Mouse (Mus musculus): ENCODE data around the gene Capn9. TPM values are rescaled to one million over a fixed set of nuclear protein-coding genes. Genes with fewer than 3 reads are reported as not detected.

The Capn9 gene
- polyA plus RNA-seq, 1 experiment from 2014 or later = not detected

DNA sequence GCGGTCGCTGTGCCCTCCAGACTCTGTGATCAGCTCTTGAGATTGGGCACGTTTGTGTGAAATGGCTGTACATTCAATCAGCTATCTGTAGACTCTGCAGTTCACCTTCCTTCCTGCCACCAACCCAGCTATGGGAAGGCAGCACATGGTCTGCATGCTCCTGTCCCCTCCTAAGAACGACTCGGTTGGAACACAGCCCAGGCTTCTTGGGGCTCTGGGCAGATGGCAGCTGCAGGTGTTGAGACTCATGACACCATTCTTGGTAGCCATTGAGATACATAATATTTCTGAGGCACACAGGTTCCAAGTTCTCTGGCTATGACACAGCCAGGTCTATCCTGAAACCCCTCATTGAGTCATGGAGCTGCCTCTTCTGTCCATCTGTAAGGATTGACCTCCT lies 32.6 kb upstream of the Capn9 start:
- H3K27me3 ChIP-seq (ENCODE audit: control insufficient read depth, insufficient read depth, low read length) = no peaks in the 10 kb centered on the region
- H3K9ac ChIP-seq (ENCODE audit: low read length) = no peak overlapping the region
- no peak for DNase-seq (ENCODE audit: low spot score)
- H3K9me3 ChIP-seq (ENCODE audit: control insufficient read depth, low read length) = no peaks in the 10 kb centered on the region
- 93% methylated on average over 5 of the region's 5 CpGs for WGBS
- H3K4me2 ChIP-seq (ENCODE audit: low read depth, severe bottlenecking) = no peak overlapping the region
- H3K4me1 ChIP-seq (ENCODE audit: control insufficient read depth, insufficient read depth, low read length) = no peaks in the 10 kb centered on the region
- H3K36me3 ChIP-seq (ENCODE audit: control insufficient read depth, insufficient read depth, low read length) = peaks cover 13% of the 10 kb centered on the region
- no peak for ATAC-seq (ENCODE audit: insufficient number of reproducible peaks, low FRiP score, low TSS enrichment, low read depth)
- no peak overlapping the region for H3K27ac ChIP-seq (replicated peaks; ENCODE audit: low read depth, low read length)
- no peak overlapping the region for H3K4me3 ChIP-seq (ENCODE audit: low read depth, low read length)

- Histone ChIP-seq H3K27ac (replicated peaks; ENCODE audit: low read depth, low read length) (no peak overlapping the region), H3K9me3 (ENCODE audit: control insufficient read depth, low read length) (no peaks in the 10 kb centered on the region), H3K9ac (ENCODE audit: low read length) (no peak overlapping the region), H3K27me3 (ENCODE audit: control insufficient read depth, insufficient read depth, low read length) (no peaks in the 10 kb centered on the region), H3K4me3 (ENCODE audit: low read depth, low read length) (no peak overlapping the region), H3K36me3 (ENCODE audit: control insufficient read depth, insufficient read depth, low read length) (peaks cover 16% of the 10 kb centered on the region), H3K4me2 (ENCODE audit: low read depth, severe bottlenecking) (no peak overlapping the region), H3K4me1 (ENCODE audit: control insufficient read depth, insufficient read depth, low read length) (no peaks in the 10 kb centered on the region)
- WGBS = 92% methylated on average over 6 of the region's 6 CpGs
- DNase-seq (ENCODE audit: low spot score) (no peak), ATAC-seq (ENCODE audit: insufficient number of reproducible peaks, low FRiP score, low TSS enrichment, low read depth) (no peak)
Observed at GRCm38 (mm10) chr8:124546371-124546770, 29.5 kb upstream of the Capn9 start.

GRCm38 (mm10) chr8:124546815-124547214 lies 29.1 kb upstream of the Capn9 start:
- H3K4me3 ChIP-seq (ENCODE audit: low read depth, low read length) = no peak overlapping the region
- no peak overlapping the region for H3K27ac ChIP-seq (replicated peaks; ENCODE audit: low read depth, low read length)
- ATAC-seq (ENCODE audit: insufficient number of reproducible peaks, low FRiP score, low TSS enrichment, low read depth) (no peak), DNase-seq (ENCODE audit: low spot score) (no peak)
- H3K27me3 ChIP-seq (ENCODE audit: control insufficient read depth, insufficient read depth, low read length) = no peaks in the 10 kb centered on the region
- H3K4me2 ChIP-seq (ENCODE audit: low read depth, severe bottlenecking) = no peak overlapping the region
- no peaks in the 10 kb centered on the region for H3K4me1 ChIP-seq (ENCODE audit: control insufficient read depth, insufficient read depth, low read length)
- no peaks in the 10 kb centered on the region for H3K9me3 ChIP-seq (ENCODE audit: control insufficient read depth, low read length)
- peaks cover 19% of the 10 kb centered on the region for H3K36me3 ChIP-seq (ENCODE audit: control insufficient read depth, insufficient read depth, low read length)
- no peak overlapping the region for H3K9ac ChIP-seq (ENCODE audit: low read length)
- WGBS = 94% methylated on average over 7 of the region's 7 CpGs

DNA sequence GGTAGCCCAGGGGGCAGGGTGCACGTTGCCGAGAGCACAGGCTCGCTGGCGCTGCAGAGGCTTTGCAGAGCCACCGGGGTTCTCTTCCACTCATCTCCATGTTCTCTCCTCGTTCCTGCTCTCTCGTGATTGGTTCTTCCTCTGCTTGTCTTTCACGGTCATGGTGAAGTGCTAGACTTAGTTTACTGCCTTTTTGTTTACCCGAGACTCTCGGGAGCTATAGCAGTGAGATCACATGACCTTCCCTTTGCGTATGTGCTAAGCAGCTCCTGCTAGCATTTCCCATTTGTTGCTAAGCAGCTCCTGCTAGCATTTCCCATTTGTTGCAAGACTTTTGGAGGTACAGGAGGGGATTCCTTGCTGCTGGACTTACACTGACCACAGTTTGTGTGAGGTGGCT lies 28.6 kb upstream of the Capn9 start:
- 56% methylated on average over 11 of the region's 11 CpGs for WGBS
- ATAC-seq (ENCODE audit: insufficient number of reproducible peaks, low FRiP score, low TSS enrichment, low read depth) = no peak

GRCm38 (mm10) chr8:124548187-124548586 lies 27.7 kb upstream of the Capn9 start:
- Histone ChIP-seq H3K36me3 (ENCODE audit: control insufficient read depth, insufficient read depth, low read length) (peaks cover 24% of the 10 kb centered on the region), H3K4me1 (ENCODE audit: control insufficient read depth, insufficient read depth, low read length) (no peaks in the 10 kb centered on the region), H3K4me3 (ENCODE audit: low read depth, low read length) (no peak overlapping the region), H3K27me3 (ENCODE audit: control insufficient read depth, insufficient read depth, low read length) (no peaks in the 10 kb centered on the region), H3K27ac (replicated peaks; ENCODE audit: low read depth, low read length) (no peak overlapping the region), H3K4me2 (ENCODE audit: low read depth, severe bottlenecking) (no peak overlapping the region), H3K9me3 (ENCODE audit: control insufficient read depth, low read length) (no peaks in the 10 kb centered on the region), H3K9ac (ENCODE audit: low read length) (no peak overlapping the region)
- 80% methylated on average over 1 of the region's 1 CpGs for WGBS
- no peak for DNase-seq (ENCODE audit: low spot score)
- no peak for ATAC-seq (ENCODE audit: insufficient number of reproducible peaks, low FRiP score, low TSS enrichment, low read depth)

More for the DNA sequence above, 28.6 kb upstream of the Capn9 start:
- H3K36me3 ChIP-seq (ENCODE audit: control insufficient read depth, insufficient read depth, low read length) = peaks cover 22% of the 10 kb centered on the region
- no peak overlapping the region for H3K4me3 ChIP-seq (ENCODE audit: low read depth, low read length)
- no peak overlapping the region for H3K4me2 ChIP-seq (ENCODE audit: low read depth, severe bottlenecking)
- no peak for DNase-seq (ENCODE audit: low spot score)
- no peak overlapping the region for H3K27ac ChIP-seq (replicated peaks; ENCODE audit: low read depth, low read length)
- no peaks in the 10 kb centered on the region for H3K9me3 ChIP-seq (ENCODE audit: control insufficient read depth, low read length)
- H3K9ac ChIP-seq (ENCODE audit: low read length) = no peak overlapping the region
- no peaks in the 10 kb centered on the region for H3K4me1 ChIP-seq (ENCODE audit: control insufficient read depth, insufficient read depth, low read length)
- H3K27me3 ChIP-seq (ENCODE audit: control insufficient read depth, insufficient read depth, low read length) = no peaks in the 10 kb centered on the region

DNA sequence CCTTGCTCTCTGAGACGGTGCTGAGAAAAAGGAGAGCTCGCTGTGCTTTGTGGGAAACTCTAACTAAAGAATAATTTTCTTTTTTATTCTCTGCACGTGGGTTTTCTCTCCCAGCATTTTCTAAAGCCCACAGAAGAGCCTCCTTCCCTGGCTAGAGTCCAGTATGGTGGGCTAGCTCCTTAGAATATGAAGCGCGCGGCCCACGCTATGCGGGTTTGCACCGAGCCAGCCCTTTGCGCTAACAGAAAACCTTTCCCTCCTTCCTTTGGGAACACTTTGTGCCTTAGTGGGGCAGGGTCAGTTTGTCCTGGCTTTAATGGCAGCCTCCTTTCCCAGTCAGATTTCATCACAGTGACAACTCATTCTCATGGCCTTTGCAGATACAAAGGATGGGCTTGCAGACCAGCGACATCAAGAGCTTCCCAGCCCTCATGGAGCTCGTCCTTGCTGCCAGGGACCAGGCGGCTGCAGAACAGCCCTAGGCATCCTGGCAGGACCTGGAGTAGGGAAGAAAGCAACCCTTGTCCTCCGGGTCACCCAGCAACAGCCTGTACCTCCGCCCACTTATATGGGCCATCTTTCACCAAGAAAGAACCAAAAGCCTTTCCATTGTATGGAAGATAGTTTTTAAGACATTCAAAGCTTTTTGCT lies 24.8 kb upstream of the Capn9 start:
- no peaks in the 10 kb centered on the region for H3K4me1 ChIP-seq (ENCODE audit: control insufficient read depth, insufficient read depth, low read length)
- no peak overlapping the region for H3K9ac ChIP-seq (ENCODE audit: low read length)
- 92% methylated on average over 15 of the region's 15 CpGs for WGBS
- DNase-seq (ENCODE audit: low spot score) = no peak
- H3K27ac ChIP-seq (replicated peaks; ENCODE audit: low read depth, low read length) = no peak overlapping the region
- no peak overlapping the region for H3K4me3 ChIP-seq (ENCODE audit: low read depth, low read length)
- peaks cover 21% of the 10 kb centered on the region for H3K36me3 ChIP-seq (ENCODE audit: control insufficient read depth, insufficient read depth, low read length)
- H3K4me2 ChIP-seq (ENCODE audit: low read depth, severe bottlenecking) = no peak overlapping the region
- ATAC-seq (ENCODE audit: insufficient number of reproducible peaks, low FRiP score, low TSS enrichment, low read depth) = no peak
- H3K9me3 ChIP-seq (ENCODE audit: control insufficient read depth, low read length) = no peaks in the 10 kb centered on the region
- H3K27me3 ChIP-seq (ENCODE audit: control insufficient read depth, insufficient read depth, low read length) = no peaks in the 10 kb centered on the region

GRCm38 (mm10) chr8:124555113-124555750 lies 20.7 kb upstream of the Capn9 start:
- DNase-seq (ENCODE audit: low spot score) = no peak
- ATAC-seq (ENCODE audit: insufficient number of reproducible peaks, low FRiP score, low TSS enrichment, low read depth) = no peak
- no peak overlapping the region for H3K27ac ChIP-seq (replicated peaks; ENCODE audit: low read depth, low read length)
- WGBS = 94% methylated on average over 7 of the region's 7 CpGs
- no peaks in the 10 kb centered on the region for H3K4me1 ChIP-seq (ENCODE audit: control insufficient read depth, insufficient read depth, low read length)
- H3K9me3 ChIP-seq (ENCODE audit: control insufficient read depth, low read length) = no peaks in the 10 kb centered on the region
- H3K9ac ChIP-seq (ENCODE audit: low read length) = no peak overlapping the region
- no peak overlapping the region for H3K4me3 ChIP-seq (ENCODE audit: low read depth, low read length)
- H3K27me3 ChIP-seq (ENCODE audit: control insufficient read depth, insufficient read depth, low read length) = no peaks in the 10 kb centered on the region
- no peak overlapping the region for H3K4me2 ChIP-seq (ENCODE audit: low read depth, severe bottlenecking)
- peaks cover 14% of the 10 kb centered on the region for H3K36me3 ChIP-seq (ENCODE audit: control insufficient read depth, insufficient read depth, low read length)

DNA sequence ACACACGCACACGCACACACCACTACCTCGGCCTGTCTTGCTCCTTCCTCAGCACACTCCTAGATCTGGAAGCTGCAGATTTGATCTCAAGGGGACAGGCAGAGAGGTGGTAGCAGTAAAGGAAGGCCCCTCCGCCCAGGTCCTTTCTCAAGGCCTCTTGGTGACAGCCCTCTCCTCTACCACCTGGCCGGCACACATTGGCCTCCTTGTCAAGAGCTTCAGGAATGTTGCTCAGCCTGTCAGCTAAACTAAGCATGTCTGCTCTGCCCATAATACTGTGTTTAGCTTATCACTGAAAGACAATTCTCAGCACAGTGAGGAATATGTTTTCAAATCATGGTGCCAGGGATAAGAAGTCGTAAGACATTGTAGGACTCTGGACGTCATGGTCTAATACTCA lies 19.7 kb upstream of the Capn9 start:
- 91% methylated on average over 7 of the region's 7 CpGs for WGBS
- Histone ChIP-seq H3K4me2 (ENCODE audit: low read depth, severe bottlenecking) (no peak overlapping the region), H3K4me3 (ENCODE audit: low read depth, low read length) (no peak overlapping the region), H3K4me1 (ENCODE audit: control insufficient read depth, insufficient read depth, low read length) (no peaks in the 10 kb centered on the region), H3K36me3 (ENCODE audit: control insufficient read depth, insufficient read depth, low read length) (peaks cover 11% of the 10 kb centered on the region; the same call in 1 of the 2 replicates), H3K27ac (replicated peaks; ENCODE audit: low read depth, low read length) (no peak overlapping the region), H3K9ac (ENCODE audit: low read length) (no peak overlapping the region), H3K27me3 (ENCODE audit: control insufficient read depth, insufficient read depth, low read length) (no peaks in the 10 kb centered on the region), H3K9me3 (ENCODE audit: control insufficient read depth, low read length) (no peaks in the 10 kb centered on the region)
- ATAC-seq (ENCODE audit: insufficient number of reproducible peaks, low FRiP score, low TSS enrichment, low read depth) = no peak
- DNase-seq (ENCODE audit: low spot score) = no peak

All from limb, embryonic 11.5 days (tissue).